Mouse (Mus musculus) hindbrain, postnatal 0 days (tissue): ENCODE measurements at regions not wholly inside any gene's neighbourhood (a gene's known extent, or its start where the extent isn't known, plus 50 kb on each side); places are given as distances from the start of the nearest gene placed in this dataset.

Experiments
- ATAC-seq: fragments of 200-750 bp; cut with Nextera tagmentation; 2 replicates; pipeline ENCODE4 v1.8.0; 2017; ENCODE audit warnings: mild to moderate bottlenecking, moderate TSS enrichment, moderate library complexity
- DNase-seq: peaks from one replicate; pipeline ENCODE4 v3.0.0-alpha.2; 2015; ENCODE audit warnings: low spot score
- H3K27ac ChIP-seq: fragments of 300-500 bp; sonication (generic); 2 replicates; pipeline ENCODE4 v1.5.1; 2014; ENCODE audit warnings: mild to moderate bottlenecking
- H3K27me3 ChIP-seq: fragments of 300-500 bp; sonication (generic); 2 replicates; pipeline ENCODE4 v1.6.1; 2014; ENCODE audit warnings: low read length, mixed read lengths; ENCODE audit not compliant: insufficient read depth
- H3K36me3 ChIP-seq: fragments of 300-500 bp; sonication (generic); 2 replicates; pipeline ENCODE4 v1.6.1; 2014; ENCODE audit warnings: low read length, mixed read lengths; ENCODE audit not compliant: insufficient read depth
- H3K4me1 ChIP-seq: fragments of 300-500 bp; sonication (generic); 2 replicates; pipeline ENCODE4 v1.6.1; 2014; ENCODE audit warnings: antibody characterized with exemption, low read length, mixed read lengths; ENCODE audit not compliant: insufficient read depth
- H3K4me2 ChIP-seq: fragments of 300-500 bp; sonication (generic); 2 replicates; pipeline ENCODE4 v1.6.1; 2014; ENCODE audit warnings: low read depth, mild to moderate bottlenecking, low read length, moderate library complexity, mixed read lengths
- H3K4me3 ChIP-seq: fragments of 300-500 bp; sonication (generic); 2 replicates; pipeline ENCODE4 v1.5.1; 2014; ENCODE audit warnings: low read length
- H3K9ac ChIP-seq: fragments of 300-500 bp; sonication (generic); replicated peaks from 2 replicates; pipeline ENCODE4 v1.6.1; 2014; ENCODE audit warnings: mild to moderate bottlenecking, low read length, moderate library complexity, mixed read lengths
- H3K9me3 ChIP-seq: fragments of 300-500 bp; sonication (generic); 2 replicates; pipeline ENCODE4 v1.6.1; 2016; ENCODE audit warnings: low read length, mixed read lengths
- CTCF ChIP-seq: IDR thresholded peaks from 2 replicates; pipeline ENCODE4 v1.5.1; 2016; ENCODE audit warnings: antibody characterized with exemption, control low read depth, low read depth
- WGBS: fragments of 180-500 bp; shearing (Covaris S2); extraction: QIAGEN DNeasy Blood & Tissue Kit; methylation state at CpG from one replicate; pipeline ENCODE4 v1.1.7; 2014; 5-methylcytosine and 5-hydroxymethylcytosine counted together

DNA sequence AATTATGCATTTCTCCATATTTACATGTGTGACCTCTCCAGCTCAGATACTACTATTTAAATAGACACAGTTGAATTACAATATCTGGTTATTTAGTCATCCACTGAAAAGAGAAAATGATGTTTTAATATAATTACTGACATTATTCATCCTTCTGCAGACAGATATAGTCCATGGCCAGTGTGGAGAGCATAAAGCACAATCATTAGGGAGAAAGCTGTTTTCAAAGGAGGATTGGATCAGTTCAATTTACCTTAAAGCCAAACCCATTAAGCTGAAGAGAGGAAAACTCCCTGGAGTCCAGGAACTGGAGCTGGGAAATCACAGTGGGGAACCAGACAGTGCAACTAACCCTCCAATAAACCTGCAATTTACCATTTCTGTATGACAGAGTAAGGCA, 339.8 kb upstream of the Rgs17 start:
- no peak for TF ChIP-seq CTCF
- H3K4me2 ChIP-seq, result no peak overlapping the region
- DNase-seq, result no peak
- no peaks in the 10 kb centered on the region for H3K27me3 ChIP-seq
- no peaks in the 10 kb centered on the region for H3K4me1 ChIP-seq
- no peaks in the 10 kb centered on the region for H3K36me3 ChIP-seq
- no peak overlapping the region for H3K4me3 ChIP-seq
- no peak overlapping the region for H3K9ac ChIP-seq
- no peaks in the 10 kb centered on the region for H3K9me3 ChIP-seq
- ATAC-seq, result no peak
- no peak overlapping the region for H3K27ac ChIP-seq

- no peaks in the 10 kb centered on the region for H3K36me3 ChIP-seq
- H3K9me3 ChIP-seq, result no peaks in the 10 kb centered on the region
- no peaks in the 10 kb centered on the region for H3K27me3 ChIP-seq
- H3K4me1 ChIP-seq, result no peaks in the 10 kb centered on the region
- H3K9ac ChIP-seq, result no peak overlapping the region
- no peak overlapping the region for H3K27ac ChIP-seq
- H3K4me3 ChIP-seq, result no peak overlapping the region
- no peak for TF ChIP-seq CTCF
- DNase-seq (no peak), ATAC-seq (no peak)
- no peak overlapping the region for H3K4me2 ChIP-seq
Observed at GRCm38 (mm10) chr10:6265662-6266061, 343.5 kb upstream of the Rgs17 start.

DNA sequence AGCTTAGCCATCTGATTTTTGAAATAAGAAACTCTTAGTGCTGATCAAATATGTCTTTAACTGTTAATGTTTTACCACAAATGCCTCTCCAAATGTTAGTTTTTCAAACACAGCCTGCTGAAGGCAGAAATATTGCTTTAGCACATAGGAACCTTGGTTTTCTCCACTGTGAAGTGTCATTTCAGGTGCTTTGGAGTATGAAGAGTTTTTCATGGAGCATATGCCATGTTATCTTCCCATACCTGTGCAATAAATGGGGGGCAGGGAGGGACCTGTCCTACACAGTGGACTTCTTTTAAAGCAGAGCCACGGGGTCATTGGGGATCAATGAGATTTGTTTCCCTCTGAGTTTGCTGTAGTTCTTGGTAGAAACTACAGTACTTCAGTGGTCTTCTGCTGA, 369.2 kb upstream of the Rgs17 start:
- Histone ChIP-seq H3K36me3 (no peaks in the 10 kb centered on the region), H3K27me3 (no peaks in the 10 kb centered on the region), H3K4me2 (no peak overlapping the region), H3K4me3 (no peak overlapping the region), H3K9me3 (no peaks in the 10 kb centered on the region), H3K27ac (no peak overlapping the region), H3K4me1 (no peaks in the 10 kb centered on the region), H3K9ac (no peak overlapping the region)
- ATAC-seq (no peak), DNase-seq (no peak)
- WGBS, result 70% methylated on average over 1 of the region's 1 CpGs
- no peak for TF ChIP-seq CTCF

- Histone ChIP-seq H3K9me3 (no peaks in the 10 kb centered on the region), H3K4me1 (no peaks in the 10 kb centered on the region), H3K36me3 (no peaks in the 10 kb centered on the region), H3K9ac (no peak overlapping the region), H3K4me2 (no peak overlapping the region), H3K4me3 (no peak overlapping the region), H3K27ac (no peak overlapping the region), H3K27me3 (no peaks in the 10 kb centered on the region)
- no peak for TF ChIP-seq CTCF
- no peak for DNase-seq
- ATAC-seq, result no peak
- 80% methylated on average over 4 of the region's 4 CpGs for WGBS
Observed at GRCm38 (mm10) chr10:6296621-6297020, 374.4 kb upstream of the Rgs17 start.

DNA sequence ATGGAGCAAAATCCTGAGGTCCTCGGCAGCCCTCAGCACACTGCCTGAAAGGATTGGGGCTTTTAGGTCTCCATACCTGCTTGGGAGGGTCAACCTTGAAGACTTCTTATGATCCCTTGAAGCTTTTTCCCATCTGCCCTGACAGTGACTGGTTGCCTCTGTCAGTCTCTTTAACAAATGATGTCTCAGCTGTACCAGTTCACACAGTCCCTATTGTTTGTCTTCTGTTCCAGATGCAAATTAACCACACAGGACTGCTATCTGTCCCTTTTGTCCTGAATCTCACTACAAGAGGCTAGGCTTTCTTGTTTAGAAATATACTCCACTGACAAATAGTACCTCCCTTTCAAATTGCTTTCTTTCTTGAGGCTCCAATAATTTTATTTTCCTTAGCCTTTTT, 375.6 kb upstream of the Rgs17 start:
- no peak for TF ChIP-seq CTCF
- Histone ChIP-seq H3K9ac (no peak overlapping the region), H3K9me3 (no peaks in the 10 kb centered on the region), H3K4me3 (no peak overlapping the region), H3K4me1 (no peaks in the 10 kb centered on the region), H3K36me3 (no peaks in the 10 kb centered on the region), H3K4me2 (no peak overlapping the region), H3K27ac (no peak overlapping the region), H3K27me3 (no peaks in the 10 kb centered on the region)
- ATAC-seq (no peak), DNase-seq (no peak)
- WGBS, result 50% methylated on average over 1 of the region's 1 CpGs

DNA sequence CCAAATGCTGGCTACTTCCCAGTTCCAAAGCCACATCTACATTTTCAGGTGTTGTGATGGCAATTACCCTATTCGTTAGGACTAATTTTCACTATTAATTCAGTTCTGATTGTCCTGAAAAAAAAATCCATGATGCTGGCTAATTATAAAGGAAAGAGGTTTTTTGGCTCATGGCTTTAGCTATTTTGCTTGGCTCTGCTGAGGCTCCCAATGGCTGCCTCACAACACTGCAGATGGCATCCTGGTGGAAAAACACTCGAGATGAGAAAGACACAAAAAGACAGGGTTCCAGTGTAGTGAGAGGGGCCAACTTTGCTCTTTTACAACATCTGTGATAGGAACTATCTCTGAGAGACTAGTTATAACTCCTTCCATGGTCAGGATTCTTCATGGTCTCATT, 376.5 kb upstream of the Rgs17 start:
- Histone ChIP-seq H3K9me3 (no peaks in the 10 kb centered on the region), H3K4me2 (no peak overlapping the region), H3K36me3 (no peaks in the 10 kb centered on the region), H3K4me3 (no peak overlapping the region), H3K27ac (no peak overlapping the region), H3K27me3 (no peaks in the 10 kb centered on the region), H3K9ac (no peak overlapping the region), H3K4me1 (no peaks in the 10 kb centered on the region)
- DNase-seq (no peak), ATAC-seq (no peak)
- TF ChIP-seq CTCF, result no peak
- 69% methylated on average over 2 of the region's 2 CpGs for WGBS

DNA sequence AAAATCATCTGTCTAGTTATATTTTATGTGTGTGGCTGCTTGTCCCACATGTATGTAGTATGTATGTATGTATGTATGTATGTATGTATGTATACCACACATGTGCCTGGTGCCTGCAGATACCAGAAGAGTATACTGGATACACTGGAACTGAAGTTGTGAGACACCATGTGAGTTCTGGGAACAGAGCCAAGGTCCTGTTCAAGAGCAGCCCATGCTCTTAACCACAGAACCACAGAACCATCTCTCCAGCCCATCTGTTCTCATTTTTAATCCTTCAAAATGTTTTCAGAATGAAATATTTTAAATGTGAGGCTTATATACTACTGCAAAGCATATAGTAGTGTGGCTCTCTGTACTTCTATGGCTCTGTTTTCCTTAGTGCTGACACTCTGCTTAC, 379.3 kb upstream of the Rgs17 start:
- no peak for TF ChIP-seq CTCF
- H3K4me1 ChIP-seq, result no peaks in the 10 kb centered on the region
- H3K9ac ChIP-seq, result no peak overlapping the region
- H3K27me3 ChIP-seq, result no peaks in the 10 kb centered on the region
- ATAC-seq (no peak), DNase-seq (peak; percentile 12)
- no peaks in the 10 kb centered on the region for H3K36me3 ChIP-seq
- no peak overlapping the region for H3K27ac ChIP-seq
- no peaks in the 10 kb centered on the region for H3K9me3 ChIP-seq
- H3K4me2 ChIP-seq, result no peak overlapping the region
- no peak overlapping the region for H3K4me3 ChIP-seq

- H3K4me2 ChIP-seq, result no peak overlapping the region
- no peaks in the 10 kb centered on the region for H3K27me3 ChIP-seq
- H3K27ac ChIP-seq, result no peak overlapping the region
- no peaks in the 10 kb centered on the region for H3K4me1 ChIP-seq
- ATAC-seq, result no peak
- 88% methylated on average over 2 of the region's 2 CpGs for WGBS
- no peak overlapping the region for H3K9ac ChIP-seq
- H3K9me3 ChIP-seq, result no peaks in the 10 kb centered on the region
- no peak for DNase-seq
- no peaks in the 10 kb centered on the region for H3K36me3 ChIP-seq
- H3K4me3 ChIP-seq, result no peak overlapping the region
- TF ChIP-seq CTCF, result no peak
Observed at GRCm38 (mm10) chr10:6309351-6309750, 387.2 kb upstream of the Rgs17 start.
